Mouse (Mus musculus) C2C12 (cell line): ENCODE measurements around the gene Gm49405.
"Not testable (repeated sequence)": the region's sequence is repeated elsewhere in the genome, so short reads cannot be mapped to it uniquely, and the experiment has no call there.

Source experiments
- CTCF ChIP-seq: IDR thresholded peaks from one replicate; pipeline ENCODE4 v1.5.1; 2011; ENCODE audit not compliant: control insufficient read depth, insufficient read depth, insufficient read length
- MAX ChIP-seq: IDR thresholded peaks from one replicate; pipeline ENCODE4 v1.6.1; 2011; ENCODE audit warnings: mild to moderate bottlenecking, control low read depth
- MYOD1 ChIP-seq: IDR thresholded peaks from one replicate; pipeline ENCODE4 v1.6.1; 2011; ENCODE audit warnings: low read depth; ENCODE audit not compliant: control insufficient read depth, insufficient read length
- MYOG ChIP-seq: IDR thresholded peaks from one replicate; pipeline ENCODE4 v1.6.1; 2011; ENCODE audit not compliant: control insufficient read depth, insufficient read length; ENCODE audit errors: extremely low read depth
- USF1 ChIP-seq: IDR thresholded peaks from one replicate; pipeline ENCODE4 v1.6.1; 2011; ENCODE audit warnings: low read depth, mild to moderate bottlenecking, control low read depth, moderate library complexity

DNA sequence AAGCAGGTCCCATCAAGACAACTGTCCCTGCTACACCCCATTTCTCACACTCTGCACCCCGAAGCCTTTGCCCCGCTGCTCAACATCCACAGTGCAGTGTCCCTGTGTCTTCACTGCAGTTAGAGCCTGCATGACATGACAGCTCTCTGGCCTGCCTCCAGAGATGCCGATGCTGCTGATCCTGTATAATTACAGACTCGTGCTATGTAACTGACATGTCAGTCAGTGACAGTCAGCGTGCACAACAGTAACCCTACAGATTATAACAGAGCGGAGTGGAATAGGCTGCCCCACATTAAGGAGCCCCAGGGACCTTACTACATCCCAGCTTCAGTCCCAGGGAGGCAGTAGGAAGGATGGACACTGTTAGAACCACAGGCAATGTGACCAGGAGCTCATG, 38.6 kb upstream of the Gm49405 start:
- TF ChIP-seq CTCF, MYOG, MAX, MYOD1, USF1: not testable (repeated sequence)
